Mouse (Mus musculus): ENCODE results near the gene Cd69. TPM values are rescaled to one million over a fixed set of nuclear protein-coding genes. Genes with fewer than 3 reads are reported as not detected.

Gene Cd69
- polyA plus RNA-seq, 1 experiment from 2014 or later, result 0.35 TPM

DNA sequence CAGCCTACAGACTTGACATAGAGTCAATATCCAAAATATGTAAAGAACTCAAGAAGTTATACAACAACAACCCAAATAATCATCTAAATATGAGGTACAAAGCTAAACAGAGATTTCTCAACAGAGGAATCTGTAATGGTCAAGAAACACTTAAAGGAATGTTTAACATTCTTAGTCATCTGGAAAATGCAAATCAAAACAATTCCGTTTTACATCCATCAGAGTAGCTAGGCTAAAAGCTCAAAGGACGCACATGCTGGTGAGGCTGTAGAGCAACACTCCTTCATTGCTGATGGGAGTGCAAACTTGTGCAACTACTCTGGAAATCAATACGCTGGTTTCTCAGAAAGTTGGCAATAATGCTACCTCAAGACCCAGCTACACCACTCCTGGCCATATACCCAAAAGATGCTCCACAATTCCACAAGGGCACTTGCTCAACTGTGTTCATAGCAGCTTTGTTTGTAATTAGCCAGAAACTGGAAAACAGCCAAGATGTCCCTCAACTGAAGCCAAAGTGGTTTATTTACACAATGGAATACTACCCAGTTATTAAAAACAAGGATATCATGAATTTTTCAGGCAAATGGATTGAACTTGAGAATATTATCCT lies 52.9 kb downstream of the Cd69 start:
- H3K4me1 ChIP-seq (ENCODE audit: control insufficient read depth in 2 of 2, insufficient read depth in 2 of 2, low read length in 2 of 2), result peaks cover 0 to 4% of the 10 kb centered on the region in 2 experiments; a peak in 1 of 4 replicates
- no peaks in the 10 kb centered on the region for H3K27me3 ChIP-seq (ENCODE audit: control insufficient read depth, insufficient read depth, low read length)
- H3K36me3 ChIP-seq (ENCODE audit: control insufficient read depth, insufficient read depth, low read length), result no peaks in the 10 kb centered on the region
- 79% methylated on average over 3 of the region's 3 CpGs for WGBS
- H3K9ac ChIP-seq (ENCODE audit: low read length), result no peak overlapping the region
- ATAC-seq (ENCODE audit: insufficient number of reproducible peaks, insufficient read depth, low FRiP score, low read depth), result no peak
- H3K4me2 ChIP-seq (ENCODE audit: low read length), result no peak overlapping the region
- H3K27ac ChIP-seq (replicated peaks in 1 of 2; ENCODE audit: control insufficient read depth in 1 of 2, insufficient read depth in 1 of 2, low read depth in 2 of 2, low read length in 2 of 2), result no peak overlapping the region
- no peak overlapping the region for H3K4me3 ChIP-seq (ENCODE audit: control insufficient read depth in 1 of 2, insufficient read depth in 1 of 2, low read depth in 1 of 2, low read length in 2 of 2)
- H3K9me3 ChIP-seq (ENCODE audit: control insufficient read depth, low read length), result no peaks in the 10 kb centered on the region

DNA sequence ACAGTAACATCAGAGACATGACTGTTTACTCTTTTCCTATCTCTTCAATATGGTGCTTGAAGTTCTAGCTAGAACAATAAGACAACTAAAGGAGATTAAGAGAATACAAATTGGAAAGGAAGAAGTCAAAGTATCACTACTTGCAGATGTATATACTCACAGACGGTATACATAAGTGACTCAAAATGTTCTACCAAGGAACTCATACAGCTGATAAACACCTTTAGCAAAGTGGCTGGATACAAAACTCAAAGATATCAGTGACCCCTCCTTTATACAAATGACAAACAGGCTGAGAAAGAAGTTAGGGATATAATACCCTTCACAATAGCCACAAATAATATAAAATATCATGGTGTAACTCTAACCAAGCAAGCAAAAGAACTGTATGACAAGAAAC lies 54.2 kb downstream of the Cd69 start:
- no peak overlapping the region for H3K4me3 ChIP-seq (ENCODE audit: control insufficient read depth in 1 of 2, insufficient read depth in 1 of 2, low read depth in 1 of 2, low read length in 2 of 2)
- H3K9ac ChIP-seq (ENCODE audit: low read length), result no peak overlapping the region
- 83% methylated on average over 1 of the region's 1 CpGs for WGBS
- H3K27me3 ChIP-seq (ENCODE audit: control insufficient read depth, insufficient read depth, low read length), result no peaks in the 10 kb centered on the region
- peaks cover 0 to 5% of the 10 kb centered on the region in 2 experiments; a peak in 1 of 4 replicates for H3K4me1 ChIP-seq (ENCODE audit: control insufficient read depth in 2 of 2, insufficient read depth in 2 of 2, low read length in 2 of 2)
- H3K27ac ChIP-seq (replicated peaks in 1 of 2; ENCODE audit: control insufficient read depth in 1 of 2, insufficient read depth in 1 of 2, low read depth in 2 of 2, low read length in 2 of 2), result no peak overlapping the region
- no peak overlapping the region for H3K4me2 ChIP-seq (ENCODE audit: low read length)
- H3K9me3 ChIP-seq (ENCODE audit: control insufficient read depth, low read length), result no peaks in the 10 kb centered on the region
- H3K36me3 ChIP-seq (ENCODE audit: control insufficient read depth, insufficient read depth, low read length), result no peaks in the 10 kb centered on the region
- no peak for ATAC-seq (ENCODE audit: insufficient number of reproducible peaks, insufficient read depth, low FRiP score, low read depth)

DNA sequence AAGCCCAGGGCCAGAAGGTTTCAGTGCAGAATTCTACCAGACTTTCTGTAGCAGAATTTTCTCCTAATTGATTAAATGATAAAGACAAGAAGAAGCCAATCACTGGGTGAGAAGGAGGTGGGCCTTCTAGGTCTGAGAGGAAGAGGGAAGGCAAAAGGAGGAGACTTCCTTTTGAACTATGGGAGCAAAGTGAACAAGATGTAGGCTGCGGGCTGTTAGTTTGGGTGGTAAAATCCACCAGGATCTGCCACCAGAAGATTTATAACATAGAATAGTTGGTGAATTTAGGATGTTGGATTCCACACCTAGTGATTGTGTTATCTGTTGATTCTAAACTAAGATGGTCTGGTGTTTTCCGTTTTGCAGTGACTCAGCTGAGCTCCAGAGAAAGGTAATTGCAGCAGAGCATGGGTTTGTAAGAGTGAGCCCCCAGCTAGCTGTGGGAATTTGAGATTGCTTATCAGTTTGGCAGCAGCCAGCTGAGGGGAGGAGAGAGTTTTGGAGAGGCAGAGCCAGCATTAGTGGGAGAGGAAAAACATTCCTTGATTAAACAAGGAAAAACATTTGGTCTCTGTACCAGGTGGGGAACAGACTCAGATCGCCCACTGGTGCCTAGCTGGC lies 55.2 kb downstream of the Cd69 start:
- H3K4me1 ChIP-seq (ENCODE audit: control insufficient read depth in 2 of 2, insufficient read depth in 2 of 2, low read length in 2 of 2), result peaks cover 0 to 11% of the 10 kb centered on the region in 2 experiments; a peak in 1 of 4 replicates
- no peak overlapping the region for H3K27ac ChIP-seq (replicated peaks in 1 of 2; ENCODE audit: control insufficient read depth in 1 of 2, insufficient read depth in 1 of 2, low read depth in 2 of 2, low read length in 2 of 2)
- 38% methylated on average over 3 of the region's 3 CpGs for WGBS
- H3K4me3 ChIP-seq (ENCODE audit: control insufficient read depth in 1 of 2, insufficient read depth in 1 of 2, low read depth in 1 of 2, low read length in 2 of 2), result no peak overlapping the region
- no peak for ATAC-seq (ENCODE audit: insufficient number of reproducible peaks, insufficient read depth, low FRiP score, low read depth)
- no peak overlapping the region for H3K9ac ChIP-seq (ENCODE audit: low read length)
- no peaks in the 10 kb centered on the region for H3K9me3 ChIP-seq (ENCODE audit: control insufficient read depth, low read length)
- no peak overlapping the region for H3K4me2 ChIP-seq (ENCODE audit: low read length)
- H3K27me3 ChIP-seq (ENCODE audit: control insufficient read depth, insufficient read depth, low read length), result no peaks in the 10 kb centered on the region
- H3K36me3 ChIP-seq (ENCODE audit: control insufficient read depth, insufficient read depth, low read length), result no peaks in the 10 kb centered on the region

DNA sequence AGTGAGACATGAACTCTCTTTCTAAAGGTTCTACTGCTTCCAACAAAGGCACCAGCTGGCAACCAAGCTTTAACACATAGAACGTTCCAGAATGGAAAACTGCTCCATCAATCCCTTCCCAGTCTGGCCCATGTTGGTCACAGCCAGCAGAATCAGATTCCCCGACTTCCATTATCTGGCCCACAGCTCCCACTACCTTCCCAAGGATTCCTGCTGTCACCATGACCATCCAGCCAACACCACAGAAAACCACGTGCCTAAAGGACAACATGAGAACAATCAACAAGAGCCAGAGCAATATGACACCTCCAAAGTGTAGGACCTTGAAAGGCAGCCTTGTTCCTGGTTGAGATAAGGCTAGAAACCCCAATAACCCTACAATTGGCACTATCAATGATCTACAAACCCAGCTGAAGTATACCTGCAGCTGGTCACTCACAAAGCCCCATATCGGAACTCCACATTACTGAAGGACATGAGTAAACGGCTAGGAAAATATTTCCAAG lies 57.0 kb downstream of the Cd69 start:
- Histone ChIP-seq H3K27ac (replicated peaks in 1 of 2; ENCODE audit: control insufficient read depth in 1 of 2, insufficient read depth in 1 of 2, low read depth in 2 of 2, low read length in 2 of 2) (no peak overlapping the region), H3K4me3 (ENCODE audit: control insufficient read depth in 1 of 2, insufficient read depth in 1 of 2, low read depth in 1 of 2, low read length in 2 of 2) (no peak overlapping the region), H3K27me3 (ENCODE audit: control insufficient read depth, insufficient read depth, low read length) (no peaks in the 10 kb centered on the region), H3K4me1 (ENCODE audit: control insufficient read depth in 2 of 2, insufficient read depth in 2 of 2, low read length in 2 of 2) (peaks cover 0 to 7% of the 10 kb centered on the region in 2 experiments; a peak in 1 of 4 replicates), H3K4me2 (ENCODE audit: low read length) (no peak overlapping the region), H3K9ac (ENCODE audit: low read length) (no peak overlapping the region), H3K36me3 (ENCODE audit: control insufficient read depth, insufficient read depth, low read length) (no peaks in the 10 kb centered on the region), H3K9me3 (ENCODE audit: control insufficient read depth, low read length) (no peaks in the 10 kb centered on the region)
- no peak for ATAC-seq (ENCODE audit: insufficient number of reproducible peaks, insufficient read depth, low FRiP score, low read depth)
- WGBS, result 62% methylated on average over 5 of the region's 5 CpGs

Other genes with a start within 250 kb of the Cd69 start
- 0.16 and 0.27 TPM in 2 replicates for gene Klrb1f, start 229.5 kb downstream of the Cd69 start, polyA plus RNA-seq (2014; fragmentation: Nextera tagmentation; extraction: Ambion mirVana)
- gene Clec2e, start 174.5 kb downstream of the Cd69 start, polyA plus RNA-seq (2014; fragmentation: Nextera tagmentation; extraction: Ambion mirVana), result not detected in 2 replicates
- gene Clec2d, start 94.8 kb downstream of the Cd69 start, polyA plus RNA-seq (2014; fragmentation: Nextera tagmentation; extraction: Ambion mirVana), result 0.38 and 0.39 TPM in 2 replicates
- gene 4922502D21Rik, start 56.4 kb upstream of the Cd69 start, polyA plus RNA-seq (2014; fragmentation: Nextera tagmentation; extraction: Ambion mirVana), result not detected in 2 replicates
- gene Clec12a, start 67.3 kb upstream of the Cd69 start, polyA plus RNA-seq (2014; fragmentation: Nextera tagmentation; extraction: Ambion mirVana), result 0.57 and 1.1 TPM in 2 replicates
- gene Clec12b, start 110.4 kb upstream of the Cd69 start, polyA plus RNA-seq (2014; fragmentation: Nextera tagmentation; extraction: Ambion mirVana), result 0.18 and 0.39 TPM in 2 replicates
- 3.9 and 5.6 TPM in 2 replicates for gene Clec1b, start 121.9 kb upstream of the Cd69 start, polyA plus RNA-seq (2014; fragmentation: Nextera tagmentation; extraction: Ambion mirVana)
- 0.42 and 0.58 TPM in 2 replicates for gene Clec9a, start 133.4 kb upstream of the Cd69 start, polyA plus RNA-seq (2014; fragmentation: Nextera tagmentation; extraction: Ambion mirVana)
- 3.9 and 6.4 TPM in 2 replicates for gene Clec1a, start 176.6 kb upstream of the Cd69 start, polyA plus RNA-seq (2014; fragmentation: Nextera tagmentation; extraction: Ambion mirVana)
- 0.22 and 0.39 TPM in 2 replicates for gene Olr1, start 231.7 kb upstream of the Cd69 start, polyA plus RNA-seq (2014; fragmentation: Nextera tagmentation; extraction: Ambion mirVana)
- gene Tmem52b, start 237.1 kb upstream of the Cd69 start, polyA plus RNA-seq (2014; fragmentation: Nextera tagmentation; extraction: Ambion mirVana), result not detected in 2 replicates

All from heart, embryonic 14.5 days (tissue).